Mouse (Mus musculus) cerebellum, adult 2 months (tissue): Measurements from ENCODE around the gene Hif1an. TPM values are rescaled to one million over a fixed set of nuclear protein-coding genes. Genes with fewer than 3 reads are reported as not detected.

Source experiments
- DNase-seq, 2 experiments: peaks; one replicate each; pipeline ENCODE4 v3.0.0; 2021
- H3K27ac ChIP-seq: fragments of 200-500 bp; 2 replicates; pipeline ENCODE4 v1.5.1; 2012; ENCODE audit warnings: low read length, control low read depth, inconsistent platforms; ENCODE audit not compliant: insufficient read depth
- H3K27me3 ChIP-seq: fragments of 200-500 bp; 2 replicates; pipeline ENCODE4 v1.6.1; 2012; ENCODE audit warnings: inconsistent platforms, mild to moderate bottlenecking, low read length, moderate library complexity; ENCODE audit not compliant: control insufficient read depth, insufficient read depth
- H3K4me1 ChIP-seq: fragments of 200-500 bp; 2 replicates; pipeline ENCODE4 v1.6.1; 2011; ENCODE audit warnings: low read length; ENCODE audit not compliant: control insufficient read depth, insufficient read depth
- H3K4me3 ChIP-seq: fragments of 200-500 bp; replicated peaks from 2 replicates; pipeline ENCODE3; 2011; ENCODE audit warnings: mild to moderate bottlenecking, low read depth, low read length, control low read depth; ENCODE audit not compliant: insufficient read depth
- CTCF ChIP-seq: fragments of 200-500 bp; IDR thresholded peaks from 2 replicates; pipeline ENCODE4 v1.5.1; 2011; ENCODE audit warnings: low read depth, mild to moderate bottlenecking, control low read depth, low read length, moderate library complexity, borderline replicate concordance; ENCODE audit not compliant: insufficient read depth
- POLR2A ChIP-seq: fragments of 200-500 bp; IDR thresholded peaks from 2 replicates; pipeline ENCODE4 v1.6.1; 2011; ENCODE audit warnings: low read length, control low read depth, borderline replicate concordance; ENCODE audit not compliant: insufficient read depth
- WGBS: fragments of 180-500 bp; shearing (Covaris S2); methylation state at CpG from one replicate; pipeline ENCODE4 v1.1.7; 2018; 5-methylcytosine and 5-hydroxymethylcytosine counted together
- polyA plus RNA-seq: library from polyadenylated mRNA; depleted of rRNA; stranded (reverse); fragments of >200 nt; gene quantifications from 2 replicates; pipeline ENCODE4 v1.2.3, GENCODE M21; 2012

Hif1an gene
- polyA plus RNA-seq, 1 experiment = 26.7 TPM

DNA sequence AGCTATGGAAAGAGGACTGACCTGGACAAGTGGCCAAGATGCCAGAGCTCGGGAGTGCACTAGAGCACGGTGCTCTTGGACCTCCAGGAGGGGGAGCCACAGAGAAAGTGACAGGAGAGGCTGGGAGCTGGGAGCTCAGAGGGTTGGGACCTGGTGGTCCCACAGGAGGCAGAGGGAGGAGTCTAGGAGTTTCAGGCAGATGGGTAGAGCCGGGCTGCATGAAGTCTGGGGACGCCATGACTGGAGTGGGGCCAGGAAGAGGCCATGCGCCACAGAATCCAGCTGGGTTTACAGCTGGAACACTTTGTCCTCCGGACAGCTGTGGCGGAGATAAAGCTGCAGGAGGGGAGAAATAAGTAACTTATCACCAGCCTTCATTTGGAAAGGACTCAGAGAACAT, 43.5 kb upstream of the Hif1an start:
- Histone ChIP-seq H3K27ac (no peak overlapping the region), H3K4me1 (no peaks in the 10 kb centered on the region), H3K27me3 (no peaks in the 10 kb centered on the region; the same call in 1 of the 2 replicates), H3K4me3 (no peak overlapping the region)
- 16% methylated on average over 7 of the region's 7 CpGs for WGBS
- TF ChIP-seq CTCF = no peak
- TF ChIP-seq POLR2A = no peak
- DNase-seq = no peak

GRCm38 (mm10) chr19:44525551-44526205, 37.0 kb upstream of the Hif1an start:
- TF ChIP-seq POLR2A = no peak
- no peak for TF ChIP-seq CTCF
- no peaks in the 10 kb centered on the region for H3K4me1 ChIP-seq
- no peaks in the 10 kb centered on the region for H3K27me3 ChIP-seq
- no peak overlapping the region for H3K27ac ChIP-seq
- DNase-seq = no peak
- H3K4me3 ChIP-seq = no peak overlapping the region
- WGBS = 75% methylated on average over 9 of the region's 9 CpGs

- no peak overlapping the region for H3K4me3 ChIP-seq
- no peaks in the 10 kb centered on the region for H3K4me1 ChIP-seq
- TF ChIP-seq POLR2A (no peak), CTCF (no peak)
- WGBS = 83% methylated on average over 6 of the region's 6 CpGs
- H3K27me3 ChIP-seq = no peaks in the 10 kb centered on the region
- H3K27ac ChIP-seq = no peak overlapping the region
- DNase-seq = no peak
Observed at GRCm38 (mm10) chr19:44530018-44530417, 32.6 kb upstream of the Hif1an start.

- DNase-seq = no peak
- no peaks in the 10 kb centered on the region for H3K4me1 ChIP-seq
- H3K27me3 ChIP-seq = no peaks in the 10 kb centered on the region
- WGBS = 25% methylated on average over 3 of the region's 3 CpGs
- H3K4me3 ChIP-seq = no peak overlapping the region
- TF ChIP-seq POLR2A (no peak), CTCF (peak; percentile 62; the same call in 1 of the 2 replicates)
- no peak overlapping the region for H3K27ac ChIP-seq
Observed at GRCm38 (mm10) chr19:44535376-44535775, 27.3 kb upstream of the Hif1an start.

GRCm38 (mm10) chr19:44537416-44537815, 25.2 kb upstream of the Hif1an start:
- Histone ChIP-seq H3K27ac (no peak overlapping the region), H3K27me3 (no peaks in the 10 kb centered on the region), H3K4me3 (no peak overlapping the region), H3K4me1 (no peaks in the 10 kb centered on the region)
- no peak for DNase-seq
- 74% methylated on average over 8 of the region's 8 CpGs for WGBS
- TF ChIP-seq POLR2A (no peak), CTCF (no peak)

GRCm38 (mm10) chr19:44542694-44543178, 19.9 kb upstream of the Hif1an start:
- TF ChIP-seq POLR2A (no peak), CTCF (no peak)
- no peak overlapping the region for H3K27ac ChIP-seq
- DNase-seq = no peak
- no peaks in the 10 kb centered on the region for H3K27me3 ChIP-seq
- WGBS = 86% methylated on average over 8 of the region's 8 CpGs
- H3K4me1 ChIP-seq = no peaks in the 10 kb centered on the region
- no peak overlapping the region for H3K4me3 ChIP-seq

GRCm38 (mm10) chr19:44544372-44544771, 18.3 kb upstream of the Hif1an start:
- H3K27ac ChIP-seq = no peak overlapping the region
- 42% methylated on average over 10 of the region's 10 CpGs for WGBS
- no peaks in the 10 kb centered on the region for H3K4me1 ChIP-seq
- no peaks in the 10 kb centered on the region for H3K27me3 ChIP-seq
- no peak for DNase-seq
- H3K4me3 ChIP-seq = no peak overlapping the region
- TF ChIP-seq CTCF (no peak), POLR2A (no peak)

DNA sequence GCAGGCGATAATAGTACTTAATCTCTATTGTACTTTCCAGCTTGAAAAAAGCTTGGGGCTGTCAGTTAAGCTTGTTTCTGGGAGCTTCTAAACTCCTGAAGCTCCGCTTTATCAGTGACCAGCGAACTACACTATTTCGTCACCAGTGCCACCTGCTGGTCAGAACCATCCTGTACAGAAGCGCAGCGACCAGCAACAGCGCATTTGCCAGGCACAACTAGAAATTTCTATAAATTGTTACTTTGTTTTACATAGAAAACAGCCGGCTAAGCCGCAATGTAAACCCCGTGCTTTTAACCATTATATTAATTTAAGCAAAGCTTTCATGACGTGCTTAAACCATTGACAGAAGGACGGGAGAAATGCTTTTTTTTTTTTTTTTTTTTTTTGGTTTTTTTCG, 17.9 kb upstream of the Hif1an start:
- no peaks in the 10 kb centered on the region for H3K4me1 ChIP-seq
- H3K27me3 ChIP-seq = no peaks in the 10 kb centered on the region
- H3K27ac ChIP-seq = no peak overlapping the region
- H3K4me3 ChIP-seq = no peak overlapping the region
- DNase-seq = peak; percentile 59 to 73
- TF ChIP-seq POLR2A (no peak), CTCF (peak; percentile 77)
- 2% methylated on average over 13 of the region's 13 CpGs for WGBS
